Mouse (Mus musculus) midbrain, embryonic 16.5 days (tissue): Measurements from ENCODE around the gene Krt33b. TPM values are rescaled to one million over a fixed set of nuclear protein-coding genes. Genes with fewer than 3 reads are reported as not detected.

Experiments used
- ATAC-seq: fragments of 200-750 bp; cut with Nextera tagmentation; 2 replicates; pipeline ENCODE4 v1.8.0; 2017; ENCODE audit warnings: moderate TSS enrichment
- H3K27ac ChIP-seq: fragments of 300-500 bp; sonication (generic); 2 replicates; pipeline ENCODE4 v1.5.1; 2014; ENCODE audit warnings: mild to moderate bottlenecking, low read length, mixed read lengths
- H3K27me3 ChIP-seq: fragments of 300-500 bp; sonication (generic); 2 replicates; pipeline ENCODE4 v1.6.1; 2014; ENCODE audit warnings: low read depth, low read length, mixed read lengths; ENCODE audit not compliant: control insufficient read depth, insufficient read depth
- H3K36me3 ChIP-seq: fragments of 300-500 bp; sonication (generic); 2 replicates; pipeline ENCODE4 v1.6.1; 2014; ENCODE audit warnings: mild to moderate bottlenecking, low read length, moderate library complexity, mixed read lengths; ENCODE audit not compliant: control insufficient read depth, insufficient read depth
- H3K4me1 ChIP-seq: fragments of 300-500 bp; sonication (generic); 2 replicates; pipeline ENCODE4 v1.6.1; 2014; ENCODE audit warnings: mild to moderate bottlenecking, low read length, mixed read lengths; ENCODE audit not compliant: control insufficient read depth, insufficient read depth
- H3K4me2 ChIP-seq: fragments of 300-500 bp; sonication (generic); 2 replicates; pipeline ENCODE4 v1.6.1; 2014; ENCODE audit warnings: mild to moderate bottlenecking, low read length, mixed read lengths
- H3K4me3 ChIP-seq: fragments of 300-500 bp; sonication (generic); 2 replicates; pipeline ENCODE4 v1.5.1; 2014; ENCODE audit warnings: low read depth, mild to moderate bottlenecking, low read length, moderate library complexity, mixed read lengths
- H3K9ac ChIP-seq: fragments of 300-500 bp; sonication (generic); 2 replicates; pipeline ENCODE4 v1.6.1; 2014; ENCODE audit warnings: low read depth, low read length, mixed read lengths
- H3K9me3 ChIP-seq: fragments of 300-500 bp; sonication (generic); replicated peaks from 2 replicates; pipeline ENCODE4 v1.6.1; 2014; ENCODE audit warnings: mild to moderate bottlenecking, low read length, mixed read lengths; ENCODE audit not compliant: control insufficient read depth, poor library complexity, severe bottlenecking
- WGBS: fragments of 180-500 bp; shearing (Covaris S2); extraction: QIAGEN DNeasy Blood & Tissue Kit; methylation state at CpG from one replicate; pipeline ENCODE4 v1.1.7; 2014; 5-methylcytosine and 5-hydroxymethylcytosine counted together
- polyA plus RNA-seq: library from polyadenylated mRNA; unstranded; fragments of >200 nt; fragmentation: Nextera tagmentation; extraction: Ambion mirVana; gene quantifications from 2 replicates; pipeline ENCODE4 v1.2.1, GENCODE M21; 2015

Gene Krt33b
- polyA plus RNA-seq, 1 experiment from 2014 or later = 0.11 TPM

GRCm38 (mm10) chr11:99985291-99986092 is 44.2 kb downstream of the Krt33b start:
- Histone ChIP-seq H3K9me3 (no peaks in the 10 kb centered on the region), H3K4me2 (no peak overlapping the region), H3K9ac (no peak overlapping the region), H3K27me3 (no peaks in the 10 kb centered on the region), H3K4me1 (no peaks in the 10 kb centered on the region), H3K4me3 (no peak overlapping the region), H3K36me3 (no peaks in the 10 kb centered on the region), H3K27ac (peak overlapping the region; percentile 33)
- peak; percentile 80 for ATAC-seq
- WGBS = 84% methylated on average over 20 of the region's 20 CpGs

GRCm38 (mm10) chr11:99983442-99983841 is 46.2 kb downstream of the Krt33b start:
- Histone ChIP-seq H3K4me2 (no peak overlapping the region), H3K27ac (no peak overlapping the region), H3K4me1 (no peaks in the 10 kb centered on the region), H3K36me3 (no peaks in the 10 kb centered on the region), H3K27me3 (no peaks in the 10 kb centered on the region), H3K9me3 (no peaks in the 10 kb centered on the region), H3K4me3 (no peak overlapping the region), H3K9ac (no peak overlapping the region)
- ATAC-seq = no peak
- 86% methylated on average over 1 of the region's 1 CpGs for WGBS

DNA sequence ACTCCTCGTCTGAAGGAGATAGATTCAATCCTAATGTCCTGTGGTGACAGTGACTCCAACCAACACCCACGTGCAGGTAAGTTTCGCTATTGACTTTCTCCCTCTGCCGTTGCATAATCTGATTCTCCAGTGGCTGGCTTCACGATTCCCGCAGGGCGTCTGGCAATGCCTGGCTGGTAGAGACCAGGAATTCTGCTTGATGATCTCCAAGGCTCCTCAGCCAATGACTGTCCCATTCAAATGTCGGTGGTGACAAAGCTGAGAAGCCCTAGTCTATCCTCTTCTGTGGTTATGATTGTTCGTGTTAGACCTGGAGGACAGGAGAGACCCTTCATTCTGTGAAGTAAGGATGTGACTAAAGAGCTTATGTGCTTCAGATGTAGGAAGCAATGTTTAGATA is 46.9 kb downstream of the Krt33b start:
- H3K9ac ChIP-seq = no peak overlapping the region
- no peaks in the 10 kb centered on the region for H3K9me3 ChIP-seq
- no peak for ATAC-seq
- no peak overlapping the region for H3K4me3 ChIP-seq
- WGBS = 89% methylated on average over 9 of the region's 9 CpGs
- no peak overlapping the region for H3K4me2 ChIP-seq
- no peak overlapping the region for H3K27ac ChIP-seq
- no peaks in the 10 kb centered on the region for H3K36me3 ChIP-seq
- H3K4me1 ChIP-seq = no peaks in the 10 kb centered on the region
- no peaks in the 10 kb centered on the region for H3K27me3 ChIP-seq

- H3K9ac ChIP-seq = no peak within 1 kb of the TSS
- 72% methylated on average over 5 of the region's 5 CpGs for WGBS
- no peaks in the 10 kb centered on the region for H3K27me3 ChIP-seq
- no peaks in the 10 kb centered on the region for H3K36me3 ChIP-seq
- no peaks in the 10 kb centered on the region for H3K9me3 ChIP-seq
- no peak for ATAC-seq
- no peaks in the 10 kb centered on the region for H3K4me1 ChIP-seq
- H3K4me2 ChIP-seq = no peak within 1 kb of the TSS
- no peak within 1 kb of the TSS for H3K27ac ChIP-seq
- no peak within 1 kb of the TSS for H3K4me3 ChIP-seq
Observed at GRCm38 (mm10) chr11:99978953-99979352, 50.7 kb downstream of the Krt33b start, which contains the start of gene Krtap29-1. Krtap29-1 (minus strand) TSS chr11:99979053.

Other genes with a start within 250 kb of the Krt33b start
- not detected in 2 replicates for gene Krtap4-8, start 249.2 kb downstream of the Krt33b start, polyA plus RNA-seq
- gene Krtap4-9, start 244.7 kb downstream of the Krt33b start, polyA plus RNA-seq = not detected in 2 replicates
- gene Gm11596, start 236.4 kb downstream of the Krt33b start, polyA plus RNA-seq = not detected in 2 replicates
- gene Gm11569, start 230.9 kb downstream of the Krt33b start, polyA plus RNA-seq = not detected in 2 replicates
- gene Gm11554, start 225.4 kb downstream of the Krt33b start, polyA plus RNA-seq = not detected in 2 replicates
- not detected in 2 replicates for gene Krtap4-13, start 220.0 kb downstream of the Krt33b start, polyA plus RNA-seq
- not detected in 2 replicates for gene Gm11564, start 214.2 kb downstream of the Krt33b start, polyA plus RNA-seq
- gene 2300003K06Rik, start 191.8 kb downstream of the Krt33b start, polyA plus RNA-seq = not detected in 2 replicates
- not detected in 2 replicates for gene Krtap4-16, start 178.3 kb downstream of the Krt33b start, polyA plus RNA-seq
- gene Gm11568, start 172.0 kb downstream of the Krt33b start, polyA plus RNA-seq = not detected in 2 replicates
- not detected in 2 replicates for gene Gm11559, start 165.4 kb downstream of the Krt33b start, polyA plus RNA-seq
- not detected in 2 replicates for gene Krtap9-1, start 156.5 kb downstream of the Krt33b start, polyA plus RNA-seq
- gene Gm11567, start 150.7 kb downstream of the Krt33b start, polyA plus RNA-seq = not detected in 2 replicates
- gene Krtap31-1, start 121.9 kb downstream of the Krt33b start, polyA plus RNA-seq = not detected in 2 replicates
- gene Gm11565, start 115.1 kb downstream of the Krt33b start, polyA plus RNA-seq = not detected in 2 replicates
- not detected in 2 replicates for gene Krtap31-2, start 93.6 kb downstream of the Krt33b start, polyA plus RNA-seq
- not detected in 2 replicates for gene Krtap9-5, start 81.4 kb downstream of the Krt33b start, polyA plus RNA-seq
- gene Krtap29-1, start 50.8 kb downstream of the Krt33b start, polyA plus RNA-seq = not detected in 2 replicates
- 0.17 TPM in 1 of 2 replicates, not detected in the other for gene Krtap16-1, start 43.3 kb downstream of the Krt33b start, polyA plus RNA-seq
- gene Krtap17-1, start 35.9 kb downstream of the Krt33b start, polyA plus RNA-seq = 0.84 and 1.4 TPM in 2 replicates
- gene Krt33a, start 13.7 kb downstream of the Krt33b start, polyA plus RNA-seq = not detected in 2 replicates
- not detected in 2 replicates for gene Krt34, start 11.7 kb upstream of the Krt33b start, polyA plus RNA-seq
- gene Krt31, start 20.7 kb upstream of the Krt33b start, polyA plus RNA-seq = not detected in 2 replicates
- not detected in 2 replicates for gene Krt32, start 58.4 kb upstream of the Krt33b start, polyA plus RNA-seq
- not detected in 2 replicates for gene Krt35, start 66.4 kb upstream of the Krt33b start, polyA plus RNA-seq
- not detected in 2 replicates for gene Krt36, start 75.8 kb upstream of the Krt33b start, polyA plus RNA-seq
- 0.11 TPM in 1 of 2 replicates, not detected in the other for gene Krt13, start 91.7 kb upstream of the Krt33b start, polyA plus RNA-seq
- gene Krt15, start 106.1 kb upstream of the Krt33b start, polyA plus RNA-seq = 0.31 and 0.40 TPM in 2 replicates
- gene Krt19, start 118.8 kb upstream of the Krt33b start, polyA plus RNA-seq = 2.9 and 3.4 TPM in 2 replicates
- not detected in 2 replicates for gene Krt9, start 163.4 kb upstream of the Krt33b start, polyA plus RNA-seq
- gene Krt14, start 177.7 kb upstream of the Krt33b start, polyA plus RNA-seq = 0.19 and 0.28 TPM in 2 replicates
- gene Krt16, start 219.0 kb upstream of the Krt33b start, polyA plus RNA-seq = not detected in 2 replicates
- 0.50 TPM in 1 of 2 replicates, not detected in the other for gene Krt17, start 231.2 kb upstream of the Krt33b start, polyA plus RNA-seq
- 0.20 TPM in 1 of 2 replicates, not detected in the other for gene Krt42, start 240.0 kb upstream of the Krt33b start, polyA plus RNA-seq